Mouse (Mus musculus) layer of hippocampus, postnatal 25 days (tissue): ENCODE data around the gene Ccdc150. TPM values are rescaled to one million over a fixed set of nuclear protein-coding genes. Genes with fewer than 3 reads are reported as not detected.

Source experiments
- DNase-seq, 2 experiments: peaks; one replicate each; pipeline ENCODE4 v3.0.0; 2022; ENCODE audit warnings: mixed read lengths in 2 of 2, low spot score in 1 of 2; ENCODE audit errors: extremely low spot score in 1 of 2
- total RNA-seq, 2 experiments: library from RNA; stranded (reverse); gene quantifications; 2 replicates each; pipeline ENCODE4 v1.2.3; 2021

Ccdc150 gene
- total RNA-seq, result under 1 TPM in 1 of 2 experiments, not detected in 1; 0.15 TPM

DNA sequence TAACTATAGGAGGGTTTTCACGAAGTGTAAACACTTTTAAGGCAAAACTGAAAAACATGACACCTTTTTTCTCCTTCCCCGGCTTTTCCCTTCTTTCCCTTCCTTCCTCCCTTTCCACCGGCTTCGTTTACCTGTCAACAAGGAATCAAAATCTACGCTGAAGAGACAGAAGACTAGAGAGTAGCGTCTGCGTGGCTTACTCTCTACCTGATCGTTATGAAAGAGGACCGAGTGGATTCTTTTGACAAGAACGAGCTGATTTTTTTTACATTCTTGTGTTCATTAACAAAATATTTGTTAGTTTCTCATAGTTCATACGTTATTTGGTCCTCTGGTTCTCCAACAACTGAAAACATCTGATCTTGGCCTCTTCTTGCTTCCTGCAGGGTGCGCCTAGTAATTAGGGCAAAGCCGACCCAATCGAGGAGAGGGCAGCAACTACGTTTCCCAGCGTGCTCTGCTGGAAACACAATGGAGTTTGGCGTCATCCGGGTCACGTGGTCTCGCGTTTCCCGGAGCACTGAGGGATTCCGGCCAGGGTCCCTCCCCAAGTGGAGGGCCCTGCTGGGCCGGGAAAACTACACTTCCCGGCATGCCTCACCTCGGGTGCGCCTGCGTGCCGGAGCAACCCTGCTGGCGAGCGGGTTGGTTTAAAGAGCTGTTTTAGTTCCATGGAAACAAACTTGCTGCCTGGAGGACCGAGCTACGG is at the start of gene Ccdc150:
Gene Ccdc150 (plus strand): TSS at position 526 of the 709 bp plus-strand sequence.
- DNase-seq, result peak; percentile 88 to 89

DNA sequence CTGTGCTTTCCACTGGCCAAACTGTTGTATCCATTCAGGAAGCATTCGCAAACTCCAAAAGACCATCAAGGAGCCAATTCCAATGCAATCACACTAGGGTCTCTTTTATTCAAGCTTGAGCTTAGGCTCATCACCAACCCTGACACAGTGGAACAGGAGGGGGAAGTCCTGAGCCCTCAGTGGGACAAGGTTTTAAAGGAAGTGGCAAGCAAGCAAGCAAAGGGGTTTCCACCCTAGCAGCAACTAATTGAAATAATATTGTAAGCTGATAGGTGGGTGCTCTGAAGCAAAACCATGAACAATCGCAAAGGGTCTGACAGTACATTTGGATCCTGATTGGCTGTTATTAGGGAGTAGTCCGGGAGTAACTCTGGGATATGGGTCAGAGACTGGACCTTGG is 30.2 kb upstream of the Ccdc150 start:
- DNase-seq, result no peak

DNA sequence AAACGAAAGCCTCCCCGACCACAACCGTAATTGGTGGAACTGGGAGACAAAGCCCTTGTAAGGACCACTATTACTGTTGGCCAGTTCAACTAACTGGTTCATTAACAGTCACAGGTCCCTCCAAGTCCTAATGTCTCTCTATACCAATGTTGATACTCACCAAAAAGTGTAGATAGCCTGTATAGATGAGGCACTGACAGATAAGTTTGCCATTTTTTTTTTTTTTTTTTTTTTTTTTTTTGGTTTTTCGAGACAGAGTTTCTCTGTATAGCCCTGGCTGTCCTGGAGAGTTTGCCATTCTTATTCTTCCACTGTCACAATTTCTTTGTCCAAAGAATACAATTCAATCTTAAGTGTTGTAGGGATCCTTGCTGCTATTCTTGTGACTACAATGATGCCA is 7.8 kb upstream of the Ccdc150 start:
- DNase-seq, result no peak

DNA sequence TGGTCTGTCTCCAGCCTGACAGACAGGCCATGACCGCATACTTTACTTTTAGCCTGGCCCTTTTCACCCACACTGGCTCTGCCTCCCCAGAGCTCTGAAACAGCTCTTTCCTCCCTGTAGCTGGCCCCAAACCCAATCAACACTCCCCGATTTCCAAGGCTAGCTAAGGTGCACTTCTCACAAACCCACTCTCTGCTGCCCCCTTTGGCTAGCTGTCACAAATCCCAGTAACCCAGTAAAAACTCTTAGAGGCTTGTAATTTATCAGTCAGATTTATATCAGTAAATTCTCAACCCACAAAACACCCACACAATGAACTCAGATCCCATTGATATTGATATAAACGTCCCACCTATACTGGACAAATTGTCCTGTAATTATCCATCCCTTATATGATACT is 25.1 kb downstream of the Ccdc150 start:
- DNase-seq, result no peak

DNA sequence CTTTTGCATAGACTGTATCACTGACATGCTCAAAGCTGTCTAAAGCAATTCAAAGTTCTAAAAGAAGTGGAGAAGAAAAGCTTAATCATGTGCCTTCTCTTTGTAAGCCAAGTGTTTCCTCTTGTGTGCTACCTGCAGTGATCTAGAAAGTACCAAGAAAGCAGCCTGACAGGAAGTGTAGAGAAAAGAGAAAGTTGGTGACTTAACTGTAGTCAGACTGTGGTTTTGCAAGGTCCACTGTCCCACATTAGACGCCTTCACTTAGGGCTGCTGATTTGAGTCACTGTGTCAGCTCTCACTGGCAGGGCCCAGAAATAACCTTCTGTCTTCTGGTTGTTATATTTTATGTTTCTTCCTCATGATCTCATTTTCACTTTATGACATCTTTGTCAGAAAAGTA is 29.1 kb downstream of the Ccdc150 start:
- no peak for DNase-seq

DNA sequence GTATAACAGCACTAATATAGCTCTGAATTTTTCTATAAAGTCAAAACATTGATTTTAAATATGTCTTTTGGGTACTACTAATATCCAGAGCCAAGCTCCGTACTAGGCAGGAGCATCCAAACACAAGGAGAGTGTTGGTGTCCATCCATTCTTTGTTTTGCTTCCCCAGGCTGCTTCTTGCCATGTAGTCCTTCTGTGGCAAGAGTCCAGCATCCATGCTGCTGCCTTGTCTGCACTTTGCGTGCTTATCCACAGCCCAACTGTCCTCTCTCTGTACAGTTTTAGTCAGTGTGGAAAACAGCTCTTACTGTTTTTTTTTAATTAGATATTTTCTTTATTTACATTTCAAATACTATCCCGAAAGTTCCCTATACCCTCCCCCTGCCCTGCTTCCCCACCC is 30.2 kb downstream of the Ccdc150 start:
- no peak for DNase-seq

DNA sequence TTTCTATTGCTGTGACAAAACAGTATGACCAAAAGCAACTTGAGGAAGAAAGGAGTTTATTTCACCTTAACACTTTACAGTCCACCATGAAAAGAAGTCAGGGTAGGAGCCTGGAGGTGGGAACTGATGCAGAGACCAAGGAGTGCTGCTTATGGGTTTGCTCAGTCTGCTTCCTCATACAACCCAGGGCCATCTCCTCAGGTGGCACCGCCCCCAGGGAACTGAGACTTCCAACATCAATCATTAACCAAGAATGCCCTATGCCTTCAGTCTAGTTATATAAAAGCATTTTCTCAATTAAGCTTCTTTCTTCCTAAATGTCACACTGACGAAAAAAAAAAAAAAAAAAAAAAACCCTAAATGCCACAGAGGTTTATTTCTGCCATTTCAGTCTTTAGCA is 55.9 kb downstream of the Ccdc150 start:
- no peak for DNase-seq

DNA sequence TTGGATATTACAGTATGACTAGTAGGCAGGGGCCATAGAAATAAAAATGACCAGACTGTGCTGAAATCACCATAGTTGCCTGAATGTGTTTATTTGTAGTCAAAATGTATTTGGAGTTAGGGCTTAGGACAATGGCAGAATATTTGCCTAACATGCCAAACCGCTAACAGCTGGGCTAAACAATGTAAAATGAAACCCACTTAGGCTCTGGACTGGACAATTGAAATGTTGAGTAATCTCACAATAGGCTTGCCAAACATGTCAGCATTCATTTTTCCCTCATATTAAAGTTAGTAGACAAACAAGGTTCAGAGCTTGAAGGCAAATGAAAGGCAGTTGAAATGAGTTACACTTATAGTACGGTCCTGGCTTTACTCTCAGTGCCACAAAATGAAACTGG is 76.2 kb downstream of the Ccdc150 start:
- DNase-seq, result no peak

DNA sequence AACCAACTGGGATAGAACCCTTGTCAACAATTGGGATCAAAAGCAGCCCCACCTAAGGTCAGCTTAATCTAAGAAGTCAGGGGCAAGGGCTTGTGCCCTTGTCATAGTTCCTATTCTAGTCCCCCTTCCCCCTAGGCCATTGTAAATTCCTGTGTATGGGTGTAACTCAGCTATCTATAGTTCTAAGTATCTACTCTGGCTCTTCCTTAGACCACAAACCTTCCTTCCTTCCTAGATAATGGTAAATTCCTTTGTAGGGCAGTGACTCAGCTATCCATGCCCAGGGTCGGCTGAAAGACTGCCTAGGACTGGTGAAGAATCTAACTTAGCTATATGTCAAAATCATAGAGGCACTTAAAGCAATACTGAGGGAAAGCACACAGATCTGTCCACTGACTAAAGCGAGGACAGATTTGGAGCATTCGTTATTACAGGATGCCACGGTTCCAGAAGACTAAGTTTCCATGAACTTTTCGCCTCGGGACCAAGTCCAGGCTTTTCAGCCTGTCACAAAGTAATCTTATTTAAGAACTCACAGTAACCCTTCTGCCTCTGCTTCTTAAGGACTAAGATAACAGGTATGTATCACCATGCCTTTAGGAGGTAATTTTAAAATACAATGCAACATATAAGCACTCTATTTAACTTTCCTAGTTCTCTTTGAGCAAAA is 77.5 kb downstream of the Ccdc150 start:
- DNase-seq, result no peak

DNA sequence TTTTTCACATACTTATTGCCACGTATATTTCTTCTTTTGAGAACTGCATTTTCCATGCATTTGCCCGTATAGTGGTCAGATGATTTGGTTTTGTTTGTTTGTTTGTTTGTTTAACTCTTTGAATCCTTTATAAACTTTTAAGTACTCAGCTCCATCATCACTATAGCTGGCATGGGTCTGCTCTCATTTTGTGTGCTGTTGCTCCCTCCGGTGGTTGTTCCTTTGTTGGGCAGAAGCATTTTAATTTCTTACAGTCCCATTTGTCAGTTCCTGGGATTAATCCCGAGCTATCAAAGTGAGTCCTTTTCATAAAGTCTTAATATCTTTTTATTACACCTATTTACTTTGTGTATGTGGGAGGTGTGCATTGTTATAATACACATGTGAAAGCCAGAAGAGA is 82.5 kb downstream of the Ccdc150 start:
- DNase-seq, result peak in 1 of 2 experiments; percentile 55

DNA sequence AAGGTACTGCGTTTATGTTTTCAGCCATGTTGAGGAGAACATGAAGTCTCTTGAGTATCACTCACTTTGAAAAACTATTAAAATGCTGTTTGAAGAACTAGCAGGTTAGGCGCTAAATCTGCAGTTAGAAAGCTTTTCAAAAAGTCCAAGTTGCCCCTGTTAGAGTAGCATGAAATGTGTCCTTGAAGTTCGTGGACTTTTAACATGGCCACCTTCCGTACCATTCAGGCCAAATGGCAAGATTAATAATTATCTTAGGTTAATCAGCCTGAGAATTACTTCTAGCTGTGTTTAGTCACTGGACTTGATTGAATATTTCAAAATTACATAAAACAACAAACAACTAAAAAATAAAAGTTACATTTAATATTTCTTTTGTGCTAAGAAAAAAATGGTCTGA is 104.3 kb downstream of the Ccdc150 start:
- no peak for DNase-seq

DNA sequence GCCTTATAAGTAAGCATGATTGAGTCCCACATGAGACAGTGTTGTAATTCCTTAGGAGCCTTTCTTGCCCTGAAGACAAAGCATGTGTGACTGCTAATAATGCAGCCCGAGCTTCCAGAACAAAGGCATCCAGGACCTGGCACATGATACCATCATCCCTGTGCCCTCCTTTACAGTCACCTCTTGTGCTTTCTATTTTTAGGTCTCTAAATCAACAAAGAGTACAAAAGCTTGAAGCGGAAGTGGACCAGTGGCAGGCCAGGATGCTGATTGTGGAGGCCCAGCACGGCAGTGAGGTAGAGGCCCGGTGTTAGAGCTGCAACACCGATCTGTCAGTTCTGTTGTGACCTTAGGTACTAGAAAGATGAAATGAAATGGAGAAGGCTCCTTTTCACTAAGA is 105.0 kb downstream of the Ccdc150 start:
- no peak for DNase-seq

DNA sequence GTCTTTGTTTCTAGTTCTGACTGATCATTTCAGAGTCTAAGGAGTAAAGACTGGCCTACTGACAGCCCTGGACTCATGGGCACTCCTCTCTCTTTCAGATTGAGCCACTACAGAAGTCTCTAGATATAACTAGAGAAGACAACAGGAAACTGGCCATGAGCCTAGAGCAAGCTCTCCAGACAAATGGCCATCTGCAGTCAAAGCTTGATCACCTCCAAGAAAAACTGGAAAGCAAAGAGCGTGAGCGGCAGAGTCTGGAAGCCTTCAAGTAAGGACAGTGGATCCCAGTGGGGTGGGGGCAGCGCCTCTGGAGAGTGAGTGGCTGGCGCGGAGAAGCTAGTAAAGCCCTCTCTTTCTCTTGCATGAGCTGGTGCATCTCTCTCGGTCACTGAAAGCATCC is 106.1 kb downstream of the Ccdc150 start:
- DNase-seq, result no peak

DNA sequence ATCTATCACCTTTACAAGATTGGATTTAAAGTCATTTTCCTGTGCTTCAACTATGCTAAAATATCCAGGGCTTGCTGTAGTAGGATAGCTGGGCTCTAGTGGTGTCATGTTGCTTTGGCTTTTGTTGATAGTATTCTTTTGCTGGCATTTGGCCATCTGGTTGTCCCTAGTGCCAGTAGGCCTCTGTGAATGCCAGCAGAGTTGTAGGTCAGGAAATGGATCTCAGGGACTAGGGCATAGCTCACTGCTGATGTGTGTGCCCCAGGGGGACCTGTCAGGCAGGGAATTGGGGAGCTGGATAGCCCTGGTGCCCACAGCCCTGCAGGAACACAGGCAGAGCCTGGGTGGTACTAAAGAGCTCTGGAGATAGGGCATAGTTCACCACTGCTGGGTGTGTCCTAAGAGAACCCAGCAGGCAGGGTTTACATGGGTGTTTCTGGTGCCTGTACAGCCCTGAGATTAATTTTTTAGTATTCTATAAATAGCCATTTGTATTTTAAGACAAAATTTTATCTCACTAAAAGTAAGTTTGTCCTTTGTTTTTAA is 127.1 kb downstream of the Ccdc150 start:
- DNase-seq, result no peak

DNA sequence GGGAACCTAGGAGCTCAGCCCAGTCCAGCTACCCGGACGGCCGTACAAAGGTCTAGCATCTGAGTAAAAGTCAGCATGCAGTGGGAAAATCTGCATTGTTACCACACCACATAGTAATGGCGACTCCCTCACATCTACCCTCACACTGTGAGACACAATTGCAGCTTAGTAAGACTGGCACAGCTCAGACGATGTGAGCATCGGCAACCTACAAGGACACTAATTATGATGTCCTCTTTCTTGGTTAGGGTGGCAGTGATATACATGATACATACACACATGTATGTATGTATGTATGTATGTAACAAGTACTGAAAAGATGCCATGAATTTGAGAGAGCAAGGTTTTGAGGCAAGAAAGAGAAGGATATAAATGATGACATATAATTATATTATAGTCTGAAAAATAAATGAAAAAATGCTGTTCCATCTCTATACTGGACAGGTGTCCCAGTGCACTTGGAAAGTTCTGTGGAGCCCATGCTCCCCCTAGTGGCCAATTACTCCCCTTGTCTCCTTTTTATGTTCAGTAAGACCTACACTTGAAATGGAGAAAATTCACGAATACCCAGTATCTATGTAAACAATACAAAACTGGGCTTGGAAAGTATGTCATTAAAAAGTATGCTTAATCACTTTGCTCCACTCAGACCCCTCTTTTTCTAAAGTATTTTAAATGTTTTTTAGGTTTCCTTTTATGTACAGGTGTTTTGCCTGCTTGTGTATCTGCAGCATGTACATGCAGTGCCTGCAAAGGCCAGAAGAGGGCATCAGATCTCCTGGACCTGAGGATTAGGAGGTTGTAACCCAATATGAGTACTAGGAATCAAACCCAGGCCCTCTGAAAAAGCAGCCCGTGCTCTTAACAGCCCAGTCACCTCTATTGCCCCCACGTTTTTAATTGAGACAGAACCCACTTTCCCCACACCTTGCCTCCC is 130.8 kb downstream of the Ccdc150 start:
- DNase-seq, result peak; percentile 14 to 57

DNA sequence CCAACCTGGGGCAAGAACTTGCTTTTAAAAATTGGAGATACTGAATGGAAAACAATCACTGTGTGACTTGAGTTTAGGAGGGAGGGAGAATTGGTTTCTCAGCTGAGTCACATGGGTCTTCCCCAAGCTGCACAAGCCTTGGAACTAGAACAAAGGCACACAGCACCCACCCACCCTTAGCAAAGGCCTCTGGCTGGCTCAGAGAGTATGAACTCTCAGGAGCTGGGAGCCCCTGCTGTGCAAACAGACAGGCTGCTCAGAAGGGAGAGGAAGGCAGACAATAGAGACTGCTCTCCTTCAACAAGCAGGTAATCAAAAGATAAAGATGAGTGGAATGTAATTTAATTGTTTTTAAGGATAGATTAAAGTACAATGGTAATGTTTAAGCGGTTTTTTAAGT is 133.7 kb downstream of the Ccdc150 start:
- no peak for DNase-seq

DNA sequence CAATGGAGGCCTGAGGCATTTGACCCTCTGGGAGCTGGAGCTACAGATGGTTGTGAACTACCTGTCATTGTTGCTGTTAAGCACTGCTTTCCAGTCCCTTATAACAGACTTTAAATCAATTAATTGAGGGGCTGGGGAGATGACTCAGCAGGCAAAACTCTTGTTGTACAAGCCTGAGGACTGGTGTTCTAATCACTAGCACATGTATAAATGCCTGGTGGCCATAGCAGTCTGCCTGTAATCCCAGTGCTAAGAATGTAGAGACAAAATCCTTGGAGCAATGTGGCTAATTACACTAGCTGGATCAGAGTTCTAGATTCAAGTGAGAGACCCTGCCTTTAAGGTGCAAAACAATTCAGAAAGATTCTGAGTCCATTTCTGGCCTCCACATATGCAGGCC is 152.3 kb downstream of the Ccdc150 start:
- no peak for DNase-seq
